Mouse (Mus musculus): ENCODE results near the gene Maml2.

GRCm38 (mm10) chr9:13297668-13298512 is at the start of gene Maml2:
- no peak for TF ChIP-seq TAL1 (IDR thresholded peaks at IDR 0.05; ENCODE audit: low read length)
- no peak for TF ChIP-seq GATA1 (IDR thresholded peaks at IDR 0.05; ENCODE audit: low read length)
